Mouse (Mus musculus): ENCODE measurements around the gene Alcam. TPM values are rescaled to one million over a fixed set of nuclear protein-coding genes. Genes with fewer than 3 reads are reported as not detected.

The Alcam gene
- total RNA-seq (2021): 100 to 1,000 TPM; 127 to 135 TPM
- long read RNA-seq, full-length matches to known transcripts: 3 of 20 reads
- long read RNA-seq, partial matches to known transcripts: 2 of 20 reads
- long read RNA-seq, other reads (novel, unspliced or antisense): 15 of 20 reads

- peak; percentile 56 to 65 for DNase-seq (ENCODE audit: low spot score in 2 of 2)
Observed at GRCm38 (mm10) chr16:52453971-52454514, at the start of gene Alcam. Gene Alcam (minus strand): TSS chr16:52454074.

- no peak for DNase-seq (ENCODE audit: low spot score in 2 of 2)
Observed at GRCm38 (mm10) chr16:52498757-52499335, 45.0 kb upstream of the Alcam start.

GRCm38 (mm10) chr16:52490542-52490941 lies 36.7 kb upstream of the Alcam start:
- DNase-seq (ENCODE audit: low spot score in 2 of 2): no peak

- DNase-seq (ENCODE audit: low spot score in 2 of 2): no peak
Observed at GRCm38 (mm10) chr16:52474235-52474634, 20.4 kb upstream of the Alcam start.

- DNase-seq (ENCODE audit: low spot score in 2 of 2): no peak
Observed at GRCm38 (mm10) chr16:52473089-52473488, 19.2 kb upstream of the Alcam start.

- DNase-seq (ENCODE audit: low spot score in 2 of 2): no peak
Observed at GRCm38 (mm10) chr16:52472635-52473034, 18.8 kb upstream of the Alcam start.

- DNase-seq (ENCODE audit: low spot score in 2 of 2): no peak
Observed at GRCm38 (mm10) chr16:52472059-52472458, 18.2 kb upstream of the Alcam start.

- DNase-seq (ENCODE audit: low spot score in 2 of 2): no peak
Observed at GRCm38 (mm10) chr16:52470881-52471280, 17.0 kb upstream of the Alcam start.

GRCm38 (mm10) chr16:52470226-52470625 lies 16.4 kb upstream of the Alcam start:
- DNase-seq (ENCODE audit: low spot score in 2 of 2): no peak

- no peak for DNase-seq (ENCODE audit: low spot score in 2 of 2)
Observed at GRCm38 (mm10) chr16:52468426-52468825, 14.6 kb upstream of the Alcam start.

- no peak for DNase-seq (ENCODE audit: low spot score in 2 of 2)
Observed at GRCm38 (mm10) chr16:52466770-52467169, 12.9 kb upstream of the Alcam start.

GRCm38 (mm10) chr16:52464597-52464996 lies 10.7 kb upstream of the Alcam start:
- no peak for DNase-seq (ENCODE audit: low spot score in 2 of 2)

GRCm38 (mm10) chr16:52452862-52453715 lies 785 bp downstream of the Alcam start:
- peak; percentile 97 to 99 for DNase-seq (ENCODE audit: low spot score in 2 of 2)

GRCm38 (mm10) chr16:52452477-52452831 lies 1.4 kb downstream of the Alcam start:
- no peak for DNase-seq (ENCODE audit: low spot score in 2 of 2)

- DNase-seq (ENCODE audit: low spot score in 2 of 2): peak; percentile 8 to 15
Observed at GRCm38 (mm10) chr16:52451786-52452476, 1.9 kb downstream of the Alcam start.

- DNase-seq (ENCODE audit: low spot score in 2 of 2): peak; percentile 46 to 62
Observed at GRCm38 (mm10) chr16:52451101-52451785, 2.6 kb downstream of the Alcam start.

- peak; percentile 73 to 79 for DNase-seq (ENCODE audit: low spot score in 2 of 2)
Observed at GRCm38 (mm10) chr16:52450245-52451100, 3.4 kb downstream of the Alcam start.

GRCm38 (mm10) chr16:52449889-52450244 lies 4.0 kb downstream of the Alcam start:
- DNase-seq (ENCODE audit: low spot score in 2 of 2): no peak

- no peak for DNase-seq (ENCODE audit: low spot score in 2 of 2)
Observed at GRCm38 (mm10) chr16:52445984-52446383, 7.9 kb downstream of the Alcam start.
